Mouse (Mus musculus) layer of hippocampus, adult 2 months (tissue): ENCODE results near the gene Chrnb1. TPM values are rescaled to one million over a fixed set of nuclear protein-coding genes. Genes with fewer than 3 reads are reported as not detected.

Experiments used
- DNase-seq, 2 experiments: peaks; one replicate each; pipeline ENCODE4 v3.0.0; 2022; ENCODE audit warnings: low spot score in 2 of 2
- H3K27ac ChIP-seq: fragments of 200-600 bp; 2 replicates; pipeline ENCODE4 v1.8.1; 2022
- H3K4me3 ChIP-seq: fragments of 200-600 bp; 2 replicates; pipeline ENCODE4 v1.8.1; 2022; ENCODE audit warnings: mild to moderate bottlenecking
- CTCF ChIP-seq: fragments of 200-600 bp; conservative IDR thresholded peaks from 2 replicates; pipeline ENCODE4 v1.8.1; 2022; ENCODE audit warnings: antibody characterized with exemption, mild to moderate bottlenecking, moderate library complexity
- total RNA-seq, 2 experiments: library from RNA; stranded (reverse); gene quantifications; 2 replicates each; pipeline ENCODE4 v1.2.3; 2021

Chrnb1 gene
- total RNA-seq, 2 experiments from 2014 or later: 1.1 to 1.3 TPM

DNA sequence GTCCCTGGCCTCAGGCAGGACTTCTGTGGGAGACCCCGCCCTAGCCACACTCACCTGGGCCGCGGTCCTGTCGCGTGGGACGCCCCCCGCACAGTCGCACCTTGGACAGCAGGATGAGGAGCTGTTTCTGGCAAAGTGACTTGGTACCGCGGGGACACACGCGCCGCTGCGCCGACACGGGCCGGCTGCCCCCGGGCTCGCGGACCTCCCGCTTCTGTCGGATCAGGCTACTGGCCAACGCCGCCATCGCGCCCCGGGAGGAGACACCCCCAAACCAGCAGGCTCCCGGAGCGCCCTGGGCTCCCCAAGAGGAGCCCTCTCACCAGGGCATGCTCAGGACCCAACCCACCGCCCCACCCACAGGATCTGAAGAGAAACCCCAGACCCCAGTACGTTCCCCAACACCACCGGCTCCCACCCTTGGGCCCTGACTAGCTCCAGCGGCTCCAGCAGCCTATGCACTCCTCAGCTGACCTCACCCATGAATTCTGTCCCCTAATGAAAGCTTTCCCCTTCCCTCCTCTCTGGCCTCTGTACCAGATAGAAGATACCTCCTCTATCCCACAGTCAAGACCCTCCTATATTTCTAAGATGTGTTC lies 5.7 kb upstream of the Chrnb1 start, which contains the start of gene Fgf11:
Gene Fgf11, minus strand, starts transcription at position 479 of the 599 bp plus-strand sequence.
- no peak for DNase-seq
- H3K27ac ChIP-seq: peak within 1 kb of the TSS; percentile 82
- peak within 1 kb of the TSS; percentile 63 for H3K4me3 ChIP-seq
- TF ChIP-seq CTCF: no peak

GRCm38 (mm10) chr11:69800392-69801197 lies 4.9 kb upstream of the Chrnb1 start:
- no peak for DNase-seq
- no peak for TF ChIP-seq CTCF
- H3K27ac ChIP-seq: peak overlapping the region; percentile 82
- peak overlapping the region; percentile 63 for H3K4me3 ChIP-seq

DNA sequence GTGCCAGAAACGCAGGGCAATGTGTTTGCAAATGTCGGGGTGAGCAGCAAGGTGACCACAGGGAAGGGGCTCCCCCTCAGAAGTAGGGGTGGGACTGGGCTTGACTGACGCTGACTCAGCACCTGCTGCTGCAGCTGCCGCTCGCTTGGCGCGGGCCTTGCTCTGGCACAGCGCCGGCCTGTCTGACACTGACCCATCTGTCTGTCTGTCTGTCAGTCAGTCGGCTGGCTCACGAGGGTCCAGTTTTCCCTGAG lies 4.3 kb upstream of the Chrnb1 start:
- TF ChIP-seq CTCF: no peak
- H3K27ac ChIP-seq: peak overlapping the region; percentile 82
- DNase-seq: no peak
- H3K4me3 ChIP-seq: peak overlapping the region; percentile 63

GRCm38 (mm10) chr11:69799394-69800137 lies 3.8 kb upstream of the Chrnb1 start:
- TF ChIP-seq CTCF: peak; percentile 13; the same call in 1 of the 2 replicates
- peak overlapping the region; percentile 63; the same call in 1 of the 2 replicates for H3K4me3 ChIP-seq
- peak overlapping the region; percentile 82; the same call in 1 of the 2 replicates for H3K27ac ChIP-seq
- no peak for DNase-seq

GRCm38 (mm10) chr11:69797924-69798323 lies 2.2 kb upstream of the Chrnb1 start:
- TF ChIP-seq CTCF: no peak
- no peak overlapping the region for H3K4me3 ChIP-seq
- no peak for DNase-seq
- H3K27ac ChIP-seq: no peak overlapping the region

DNA sequence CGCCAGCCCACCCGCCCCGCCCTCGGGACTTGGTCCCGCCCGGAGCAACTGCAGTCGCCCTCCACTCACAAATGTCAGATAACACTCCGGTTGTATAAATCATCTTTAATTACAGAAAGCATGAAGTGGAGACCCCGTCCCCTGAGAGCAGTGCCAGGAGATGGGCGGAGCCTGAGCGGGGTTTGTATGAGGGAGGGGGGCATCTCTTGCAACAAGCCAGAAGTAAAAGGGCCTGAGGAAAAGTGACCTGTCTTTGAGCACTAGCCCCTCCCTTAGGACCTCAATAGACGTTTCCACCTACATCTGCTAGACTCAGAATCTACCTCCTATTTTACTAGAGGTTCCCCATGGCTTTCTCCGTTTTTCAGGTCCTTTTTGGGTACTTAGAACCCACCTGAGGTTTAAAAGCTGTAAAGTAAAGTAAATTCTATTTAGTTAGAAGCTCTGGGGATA lies 266 bp upstream of the Chrnb1 start:
- H3K4me3 ChIP-seq: peak overlapping the region; percentile 63
- no peak for TF ChIP-seq CTCF

DNA sequence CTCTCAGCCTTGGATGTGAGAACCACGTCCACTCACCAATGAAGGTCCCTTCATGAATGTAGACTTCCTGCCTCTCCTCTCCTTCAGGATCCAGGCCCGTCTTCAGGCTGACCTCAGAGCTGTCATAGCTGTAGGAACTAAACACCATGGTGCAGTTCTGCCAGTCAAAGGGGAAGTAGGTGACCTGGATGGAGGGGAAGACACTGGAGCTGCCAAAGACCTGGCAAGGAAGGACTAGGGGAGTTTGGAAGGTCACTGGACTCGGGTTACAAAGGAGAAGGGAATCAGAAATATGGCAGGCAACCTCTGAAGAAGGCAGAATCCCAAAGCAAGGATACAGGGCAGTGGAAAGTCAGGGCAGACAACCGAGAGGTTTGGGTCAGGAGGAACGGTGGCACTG lies 2.3 kb downstream of the Chrnb1 start:
- no peak for TF ChIP-seq CTCF
- no peak for DNase-seq
- Histone ChIP-seq H3K4me3 (no peak overlapping the region), H3K27ac (no peak overlapping the region)

More for the DNA sequence above, 266 bp upstream of the Chrnb1 start:
- peak overlapping the region; percentile 77; the same call in 1 of the 2 replicates for H3K27ac ChIP-seq
- no peak for DNase-seq

GRCm38 (mm10) chr11:69791420-69791819 lies 4.3 kb downstream of the Chrnb1 start:
- DNase-seq: no peak
- TF ChIP-seq CTCF: no peak
- H3K4me3 ChIP-seq: no peak overlapping the region

GRCm38 (mm10) chr11:69789431-69789830 lies 6.3 kb downstream of the Chrnb1 start:
- DNase-seq: no peak
- no peak overlapping the region for H3K27ac ChIP-seq
- H3K4me3 ChIP-seq: no peak overlapping the region
- TF ChIP-seq CTCF: no peak

More at GRCm38 (mm10) chr11:69791420-69791819, 4.3 kb downstream of the Chrnb1 start:
- H3K27ac ChIP-seq: no peak overlapping the region

DNA sequence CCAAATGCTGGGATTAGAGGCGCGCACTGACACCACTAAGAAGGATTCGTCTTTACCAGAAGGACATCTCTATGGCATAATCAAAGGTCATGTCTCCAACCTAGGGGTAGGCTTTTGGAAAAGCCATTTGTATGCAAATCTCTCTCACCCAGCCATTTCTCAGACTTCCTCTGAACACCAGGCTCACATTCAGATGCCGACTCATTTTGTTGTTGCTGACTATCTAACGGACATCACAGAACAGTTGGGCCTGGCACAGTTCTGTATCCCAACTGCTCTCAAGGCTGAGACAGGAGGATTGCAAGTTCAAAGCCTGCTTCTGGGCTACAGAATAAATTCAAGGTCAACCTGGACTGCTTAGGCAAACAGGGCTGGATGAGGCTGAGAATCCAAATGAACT lies 8.4 kb downstream of the Chrnb1 start:
- no peak overlapping the region for H3K27ac ChIP-seq
- no peak for DNase-seq
- no peak overlapping the region for H3K4me3 ChIP-seq
- TF ChIP-seq CTCF: no peak

DNA sequence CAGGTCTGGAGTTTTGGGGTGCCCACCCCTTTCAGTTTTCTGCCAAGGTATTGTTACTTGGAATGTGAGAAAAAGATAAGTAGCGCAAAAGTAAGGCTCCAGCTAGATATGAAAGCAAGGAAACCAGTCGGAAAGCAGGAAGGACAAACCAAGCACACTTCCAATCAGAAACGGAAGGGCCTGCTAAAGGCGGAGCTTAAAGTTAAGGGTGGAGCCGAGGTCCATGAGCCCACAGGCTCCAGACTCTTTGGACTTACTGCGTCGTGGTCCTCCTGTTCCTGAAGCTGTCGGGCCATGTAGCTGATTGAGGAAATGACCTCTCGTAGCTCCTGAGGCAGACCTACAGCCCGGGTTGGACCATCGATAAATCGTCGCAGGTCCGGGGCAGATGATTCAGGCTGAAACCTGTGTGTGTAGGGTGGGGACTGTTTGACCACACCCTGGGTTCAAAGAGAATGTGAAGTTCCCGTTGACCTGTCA lies 10.9 kb downstream of the Chrnb1 start:
- no peak for DNase-seq
- peak overlapping the region; percentile 10; the same call in 1 of the 2 replicates for H3K4me3 ChIP-seq
- no peak overlapping the region for H3K27ac ChIP-seq
- TF ChIP-seq CTCF: no peak

DNA sequence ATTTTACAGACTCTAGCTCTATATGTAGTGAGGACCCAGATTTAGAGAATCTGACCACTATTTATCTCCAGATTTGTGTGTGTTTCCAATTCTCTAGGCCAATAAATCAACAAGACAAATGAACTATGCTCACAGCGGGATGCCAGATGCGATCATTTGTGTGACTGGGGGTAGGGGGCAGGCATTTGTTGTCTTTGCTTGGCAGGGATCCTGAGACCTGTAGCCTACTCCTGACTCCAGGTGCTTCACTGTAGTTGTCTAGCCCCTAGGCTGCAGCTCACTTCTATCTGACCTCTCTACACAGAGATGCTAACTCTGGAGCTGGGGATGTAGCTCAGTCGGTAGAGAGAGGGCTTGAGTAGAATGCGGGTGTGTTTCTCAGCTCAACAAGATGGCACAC lies 13.9 kb downstream of the Chrnb1 start:
- no peak for TF ChIP-seq CTCF
- no peak overlapping the region for H3K27ac ChIP-seq
- no peak for DNase-seq
- no peak overlapping the region for H3K4me3 ChIP-seq

DNA sequence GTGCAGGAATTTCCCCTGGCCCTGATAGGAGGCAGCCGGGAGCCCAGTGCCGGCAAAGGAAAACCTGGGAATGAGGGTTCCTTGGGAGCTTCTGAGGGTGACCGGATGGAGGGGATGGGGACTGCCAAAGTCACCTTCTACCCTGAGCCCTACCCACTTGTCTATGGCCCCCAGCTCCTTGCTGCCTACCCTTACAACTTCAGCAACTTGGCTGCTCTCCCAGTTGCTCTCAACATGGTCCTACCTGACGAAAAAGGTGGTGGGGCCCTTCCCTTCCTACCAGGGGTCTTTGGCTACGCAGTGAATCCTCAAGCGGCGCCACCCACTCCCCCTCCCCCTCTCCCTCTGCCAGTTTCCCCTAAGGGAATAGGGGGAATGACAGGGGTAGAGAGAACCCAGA lies 16.8 kb downstream of the Chrnb1 start:
- no peak for DNase-seq
- no peak overlapping the region for H3K4me3 ChIP-seq
- TF ChIP-seq CTCF: no peak

More for the DNA sequence above, 16.8 kb downstream of the Chrnb1 start:
- H3K27ac ChIP-seq: no peak overlapping the region
